Mouse (Mus musculus) embryonic facial prominence, embryonic 11.5 days (tissue): Measurements from ENCODE around the gene Uspl1. TPM values are rescaled to one million over a fixed set of nuclear protein-coding genes. Genes with fewer than 3 reads are reported as not detected.
"Not testable (repeated sequence)": the region's sequence is repeated elsewhere in the genome, so short reads cannot be mapped to it uniquely, and the experiment has no call there.

Source experiments
- ATAC-seq: fragments of 200-750 bp; cut with Nextera tagmentation; replicated peaks from 2 replicates; pipeline ENCODE4 v1.8.0; 2017; ENCODE audit warnings: low read depth; ENCODE audit not compliant: insufficient number of reproducible peaks, low FRiP score, low TSS enrichment
- DNase-seq: peaks from one replicate; pipeline ENCODE4 v3.0.0-alpha.2; 2015; ENCODE audit warnings: low spot score
- H3K27ac ChIP-seq: fragments of 300-500 bp; sonication (generic); replicated peaks from 2 replicates; pipeline ENCODE4 v1.5.1; 2014; ENCODE audit warnings: mild to moderate bottlenecking, low read depth, low read length, control low read depth
- H3K27me3 ChIP-seq: fragments of 300-500 bp; sonication (generic); 2 replicates; pipeline ENCODE4 v1.6.1; 2014; ENCODE audit warnings: mild to moderate bottlenecking, low read length, moderate library complexity, mixed read lengths; ENCODE audit not compliant: control insufficient read depth, insufficient read depth
- H3K36me3 ChIP-seq: fragments of 300-500 bp; sonication (generic); replicated peaks from 2 replicates; pipeline ENCODE4 v1.6.1; 2014; ENCODE audit warnings: low read depth, mild to moderate bottlenecking, low read length, moderate library complexity, mixed read lengths; ENCODE audit not compliant: control insufficient read depth, insufficient read depth
- H3K4me1 ChIP-seq: fragments of 300-500 bp; sonication (generic); 2 replicates; pipeline ENCODE4 v1.6.1; 2014; ENCODE audit warnings: low read length, mixed read lengths; ENCODE audit not compliant: control insufficient read depth, insufficient read depth
- H3K4me2 ChIP-seq: fragments of 300-500 bp; sonication (generic); 2 replicates; pipeline ENCODE4 v1.6.1; 2014; ENCODE audit warnings: low read depth, mild to moderate bottlenecking, control low read depth, low read length, moderate library complexity
- H3K4me3 ChIP-seq: fragments of 300-500 bp; sonication (generic); 2 replicates; pipeline ENCODE4 v1.5.1; 2014; ENCODE audit warnings: low read depth, low read length, control low read depth
- H3K9ac ChIP-seq: fragments of 300-500 bp; sonication (generic); replicated peaks from 2 replicates; pipeline ENCODE4 v1.6.1; 2014; ENCODE audit warnings: mild to moderate bottlenecking, control low read depth, low read length
- H3K9me3 ChIP-seq: fragments of 300-500 bp; sonication (generic); replicated peaks from 2 replicates; pipeline ENCODE4 v1.6.1; 2016; ENCODE audit warnings: mild to moderate bottlenecking, low read length, inconsistent platforms, mixed read lengths; ENCODE audit not compliant: control insufficient read depth
- WGBS: fragments of 180-500 bp; shearing (Covaris S2); extraction: QIAGEN DNeasy Blood & Tissue Kit; methylation state at CpG from one replicate; pipeline ENCODE4 v1.1.7; 2014; 5-methylcytosine and 5-hydroxymethylcytosine counted together
- polyA plus RNA-seq: library from polyadenylated mRNA; unstranded; fragments of >200 nt; fragmentation: Nextera tagmentation; extraction: Ambion mirVana; gene quantifications from 2 replicates; pipeline ENCODE4 v1.2.1, GENCODE M21; 2014

Uspl1 gene
- polyA plus RNA-seq, 1 experiment from 2014 or later = 82.1 TPM

- ATAC-seq, H3K9ac ChIP-seq, H3K36me3 ChIP-seq, H3K9me3 ChIP-seq, H3K4me1 ChIP-seq, H3K27me3 ChIP-seq, H3K4me2 ChIP-seq, H3K27ac ChIP-seq, DNase-seq, H3K4me3 ChIP-seq: not testable (repeated sequence)
- WGBS = 90% methylated on average over 1 of the region's 1 CpGs
These were observed 43.0 kb upstream of the Uspl1 start for GRCm38 (mm10) chr5:149141155-149141554.

- no peak for ATAC-seq
- Histone ChIP-seq H3K9ac (no peak overlapping the region), H3K27me3 (no peaks in the 10 kb centered on the region), H3K9me3 (no peaks in the 10 kb centered on the region), H3K4me3 (no peak overlapping the region), H3K27ac (no peak overlapping the region), H3K4me1 (no peaks in the 10 kb centered on the region), H3K4me2 (no peak overlapping the region), H3K36me3 (no peaks in the 10 kb centered on the region)
- peak; percentile 22 for DNase-seq
- WGBS = 71% methylated on average over 25 of the region's 25 CpGs
These were observed 40.3 kb upstream of the Uspl1 start for GRCm38 (mm10) chr5:149143766-149144375.

- no peak overlapping the region for H3K4me2 ChIP-seq
- no peaks in the 10 kb centered on the region for H3K4me1 ChIP-seq
- no peak for ATAC-seq
- no peak overlapping the region for H3K4me3 ChIP-seq
- H3K36me3 ChIP-seq = no peaks in the 10 kb centered on the region
- H3K27me3 ChIP-seq = no peaks in the 10 kb centered on the region
- no peak for DNase-seq
- H3K9me3 ChIP-seq = no peaks in the 10 kb centered on the region
- 92% methylated on average over 7 of the region's 7 CpGs for WGBS
- H3K9ac ChIP-seq = no peak overlapping the region
- H3K27ac ChIP-seq = no peak overlapping the region
These were observed 37.5 kb upstream of the Uspl1 start for GRCm38 (mm10) chr5:149146691-149147090.

GRCm38 (mm10) chr5:149147386-149148000, 36.7 kb upstream of the Uspl1 start:
- DNase-seq (no peak), ATAC-seq (no peak)
- no peaks in the 10 kb centered on the region for H3K4me1 ChIP-seq
- no peak overlapping the region for H3K4me3 ChIP-seq
- no peaks in the 10 kb centered on the region for H3K9me3 ChIP-seq
- H3K9ac ChIP-seq = no peak overlapping the region
- WGBS = 77% methylated on average over 8 of the region's 8 CpGs
- H3K27ac ChIP-seq = no peak overlapping the region
- H3K4me2 ChIP-seq = no peak overlapping the region
- H3K27me3 ChIP-seq = no peaks in the 10 kb centered on the region
- H3K36me3 ChIP-seq = no peaks in the 10 kb centered on the region

GRCm38 (mm10) chr5:149150882-149151281, 33.3 kb upstream of the Uspl1 start:
- no peaks in the 10 kb centered on the region for H3K36me3 ChIP-seq
- no peak overlapping the region for H3K27ac ChIP-seq
- H3K4me1 ChIP-seq = no peaks in the 10 kb centered on the region
- DNase-seq = no peak
- 92% methylated on average over 3 of the region's 3 CpGs for whole genome bisulfite sequencing
- no peak overlapping the region for H3K4me2 ChIP-seq
- H3K9ac ChIP-seq = no peak overlapping the region
- H3K4me3 ChIP-seq = no peak overlapping the region
- H3K27me3 ChIP-seq = no peaks in the 10 kb centered on the region
- no peaks in the 10 kb centered on the region for H3K9me3 ChIP-seq
- ATAC-seq = no peak

- Histone ChIP-seq H3K4me3 (no peak overlapping the region), H3K36me3 (no peaks in the 10 kb centered on the region), H3K27ac (0 out of 2 replicates have a peak overlapping the region, but pooled peaks have one; percentile 9), H3K9ac (no peak overlapping the region), H3K4me1 (no peaks in the 10 kb centered on the region), H3K9me3 (no peaks in the 10 kb centered on the region), H3K27me3 (no peaks in the 10 kb centered on the region), H3K4me2 (no peak overlapping the region)
- ATAC-seq = no peak
- WGBS = 43% methylated on average over 13 of the region's 13 CpGs
- DNase-seq = peak; percentile 55
These were observed 31.9 kb upstream of the Uspl1 start for GRCm38 (mm10) chr5:149152063-149152773.

- Histone ChIP-seq H3K9ac (no peak overlapping the region), H3K27me3 (no peaks in the 10 kb centered on the region), H3K4me1 (no peaks in the 10 kb centered on the region), H3K27ac (0 out of 2 replicates have a peak overlapping the region, but pooled peaks have one; percentile 9), H3K4me3 (no peak overlapping the region), H3K9me3 (no peaks in the 10 kb centered on the region), H3K36me3 (no peaks in the 10 kb centered on the region), H3K4me2 (no peak overlapping the region)
- WGBS = 54% methylated on average over 12 of the region's 12 CpGs
- no peak for DNase-seq
- ATAC-seq = no peak
These were observed 31.4 kb upstream of the Uspl1 start for GRCm38 (mm10) chr5:149152774-149153155.
